Mouse (Mus musculus) thymus, adult 18-20 months (tissue): ENCODE data around the gene Dock7.
A peak's percentile ranks its signal among the peaks of the same experiment; 100 is the strongest.
"Not testable (repeated sequence)": the region's sequence is repeated elsewhere in the genome, so short reads cannot be mapped to it uniquely, and the experiment has no call there.

Experiments
- DNase-seq, 2 experiments: peaks; one replicate each; pipeline ENCODE4 v3.0.0; 2022; ENCODE audit warnings: mixed read lengths in 2 of 2

The Dock7 gene

GRCm38 (mm10) chr4:98984701-98985100 is 136.0 kb downstream of the Dock7 start:
- no peak for DNase-seq

GRCm38 (mm10) chr4:98979976-98980375 is 140.7 kb downstream of the Dock7 start:
- not testable (repeated sequence) for DNase-seq

GRCm38 (mm10) chr4:98978693-98979092 is 142.0 kb downstream of the Dock7 start:
- DNase-seq, result no peak

GRCm38 (mm10) chr4:98978288-98978687 is 142.4 kb downstream of the Dock7 start:
- not testable (repeated sequence) for DNase-seq

GRCm38 (mm10) chr4:98975741-98976140 is 145.0 kb downstream of the Dock7 start:
- DNase-seq, result no peak

DNA sequence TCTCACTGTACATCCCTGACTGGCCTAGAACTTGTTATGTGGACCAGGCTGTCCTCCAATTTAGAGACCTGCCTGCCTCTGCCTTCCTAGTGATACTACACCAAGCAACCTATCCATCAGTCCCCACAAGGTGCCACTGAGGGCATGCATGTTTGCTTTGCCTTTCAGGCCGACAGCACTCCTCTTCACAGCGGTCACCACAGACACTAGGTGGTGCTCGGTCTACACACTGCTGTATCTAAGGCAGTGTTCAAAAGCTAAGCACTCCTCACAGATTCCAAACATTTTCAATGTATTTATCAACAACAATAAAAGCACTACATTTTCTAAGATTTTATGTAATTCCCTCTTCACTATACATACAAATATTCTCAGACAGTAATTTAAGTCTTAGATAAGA is 150.8 kb downstream of the Dock7 start:
- no peak for DNase-seq

- no peak for DNase-seq
Observed at GRCm38 (mm10) chr4:98960243-98960642, 160.5 kb downstream of the Dock7 start.

GRCm38 (mm10) chr4:98955986-98956385 is 164.7 kb downstream of the Dock7 start:
- DNase-seq, result no peak

GRCm38 (mm10) chr4:98950563-98950962 is 170.2 kb downstream of the Dock7 start:
- no peak for DNase-seq

- not testable (repeated sequence) for DNase-seq
Observed at GRCm38 (mm10) chr4:98938210-98938609, 182.5 kb downstream of the Dock7 start.

DNA sequence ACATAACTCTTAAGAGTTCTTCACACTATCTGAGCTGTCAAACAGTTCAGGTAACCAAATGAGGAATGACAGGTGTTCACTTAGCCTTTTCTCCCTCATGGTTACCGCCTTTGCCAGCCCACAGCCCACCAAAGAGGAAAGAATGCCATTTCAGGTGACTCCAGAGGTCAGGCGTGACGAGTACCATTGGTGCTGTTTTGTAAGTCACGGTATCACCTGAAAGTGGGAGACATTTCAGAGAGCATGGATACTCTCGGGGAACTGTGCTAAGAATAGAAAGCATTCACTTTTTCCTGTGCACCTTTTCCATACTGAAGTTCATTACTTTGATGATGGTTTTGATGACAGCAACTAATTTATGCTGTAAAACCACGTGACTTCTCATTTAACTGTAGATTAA is 184.7 kb downstream of the Dock7 start:
- DNase-seq, result no peak

GRCm38 (mm10) chr4:98925250-98925781 is 195.4 kb downstream of the Dock7 start:
- no peak for DNase-seq

DNA sequence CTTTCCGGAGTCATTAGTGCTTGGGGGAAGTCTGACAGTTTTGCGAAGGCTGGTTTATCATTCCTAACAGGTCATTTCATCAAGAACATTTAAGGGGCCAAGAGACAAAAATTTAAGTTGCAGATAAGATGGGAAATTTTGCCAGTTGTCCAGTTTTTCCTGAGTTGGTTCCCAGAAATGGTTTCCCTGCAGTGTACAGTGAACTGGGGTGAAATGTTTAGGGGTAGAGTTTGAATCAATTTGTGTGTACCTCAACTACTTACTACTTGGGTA is 195.9 kb downstream of the Dock7 start:
- no peak for DNase-seq

DNA sequence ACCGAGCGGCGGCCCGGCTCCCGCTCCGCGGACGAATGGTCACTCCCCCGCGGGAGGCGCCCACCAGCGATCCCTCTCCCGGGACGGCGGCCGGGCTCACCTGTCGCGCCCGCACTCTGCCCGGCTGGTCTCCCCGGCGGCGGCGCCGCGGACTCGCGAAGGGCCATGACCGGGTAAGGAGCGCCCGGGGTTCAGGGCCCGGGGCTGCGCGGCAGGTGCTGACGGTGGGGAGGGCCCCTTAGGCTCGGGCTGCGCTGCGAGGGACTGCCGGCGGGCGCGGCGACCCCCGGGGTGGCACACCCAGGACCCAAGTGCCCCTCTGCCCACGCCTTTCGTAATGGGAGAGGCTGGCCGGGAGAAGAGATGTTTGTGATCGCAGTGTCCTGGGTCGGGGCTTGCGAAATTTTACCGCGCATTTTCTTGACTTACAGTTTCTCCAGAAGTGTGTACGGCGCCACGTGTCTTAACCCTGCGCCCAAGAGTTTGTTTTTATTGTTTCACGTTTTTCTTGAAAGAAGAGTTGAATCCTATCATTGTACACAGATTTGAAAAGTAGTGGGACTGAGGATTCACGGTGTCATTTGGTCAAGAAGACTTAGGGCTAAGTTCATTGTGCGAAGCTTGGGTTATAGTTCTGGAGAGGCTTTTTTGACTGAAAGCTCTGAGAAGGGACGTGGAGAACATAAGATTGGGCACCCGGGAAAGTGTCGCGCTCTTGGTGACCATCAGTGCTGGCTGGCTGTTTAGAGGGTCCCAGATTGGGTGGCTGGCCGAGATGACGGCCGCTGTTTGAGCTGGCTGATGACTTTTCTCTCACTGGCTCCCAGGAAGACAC is 196.4 kb downstream of the Dock7 start:
- peak in 1 of 2 experiments; percentile 55 for DNase-seq

- DNase-seq, result peak in 1 of 2 experiments; percentile 72
Observed at GRCm38 (mm10) chr4:98923568-98924070, 197.1 kb downstream of the Dock7 start, which contains the start of gene Usp1. Gene Usp1 (plus strand): TSS chr4:98923810.

DNA sequence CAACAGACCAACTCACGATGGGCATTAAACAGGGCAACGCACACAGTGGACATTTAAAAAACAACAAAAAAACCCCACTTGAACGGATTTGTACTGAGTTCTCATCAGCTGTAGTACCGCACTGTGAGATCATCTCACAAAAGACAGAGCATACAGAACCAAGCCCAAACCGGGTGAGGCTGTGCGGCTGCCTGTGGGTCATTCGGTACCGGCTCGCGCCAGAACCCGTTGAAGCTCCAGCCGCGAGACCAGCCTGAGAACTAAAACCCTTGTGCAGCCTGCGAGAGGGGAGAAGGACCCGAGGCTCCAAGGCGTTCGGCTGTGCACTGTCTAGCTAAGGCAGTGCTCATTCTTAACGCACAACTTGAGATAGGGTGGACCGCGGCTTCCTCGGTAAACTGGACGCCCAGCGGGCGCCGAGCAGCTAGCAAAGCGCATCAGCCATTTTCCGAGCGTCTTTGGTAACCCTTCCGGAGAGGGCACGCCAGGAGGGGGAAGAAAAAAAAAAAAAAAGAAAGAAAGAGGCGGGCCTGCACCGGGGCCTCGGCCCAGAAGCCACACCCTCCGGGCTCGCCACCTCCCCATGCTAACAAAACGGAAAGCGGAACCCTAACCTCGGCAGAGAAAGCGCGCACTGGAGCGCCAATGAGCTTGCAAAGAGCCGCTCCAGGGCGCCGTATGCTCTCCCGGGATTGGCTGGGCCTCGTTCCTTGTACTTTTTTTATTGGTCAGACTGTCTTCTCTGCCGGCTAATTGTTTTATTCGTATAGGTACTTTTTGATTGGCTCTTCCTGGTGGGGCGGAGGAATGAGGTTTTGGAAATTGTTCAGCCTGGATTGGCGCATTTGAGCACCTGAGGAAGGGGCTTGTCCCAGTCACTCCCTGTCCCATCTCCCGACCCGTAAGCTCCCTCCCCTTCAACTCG is 197.8 kb downstream of the Dock7 start:
- peak; percentile 97 to 98 for DNase-seq

DNA sequence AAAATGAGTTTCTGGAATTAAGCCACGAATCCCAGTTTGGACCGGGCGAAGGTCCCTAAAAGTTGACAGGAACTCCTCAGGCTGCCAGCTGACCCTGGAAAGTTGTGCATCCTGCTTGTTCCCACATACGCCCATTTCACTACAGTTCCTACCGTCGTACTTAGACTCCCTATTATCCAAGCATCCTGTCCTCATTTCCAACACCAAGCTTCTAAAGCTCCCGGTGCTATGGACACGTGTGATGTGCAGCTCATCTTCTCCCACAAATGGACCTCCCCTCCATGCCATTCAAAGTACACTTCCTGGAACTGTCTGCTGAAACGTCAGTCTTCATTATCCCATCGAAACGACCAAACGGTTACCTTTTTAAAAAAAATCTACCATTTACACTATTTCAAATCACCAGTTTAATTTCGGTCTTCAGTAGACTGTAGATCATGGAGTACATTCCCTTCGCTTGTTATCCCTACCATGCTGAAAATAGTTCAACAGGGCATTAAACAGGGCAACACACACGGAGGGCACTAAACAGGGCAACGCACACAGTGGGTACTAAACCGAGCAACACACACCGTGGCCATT is 198.6 kb downstream of the Dock7 start:
- no peak for DNase-seq

DNA sequence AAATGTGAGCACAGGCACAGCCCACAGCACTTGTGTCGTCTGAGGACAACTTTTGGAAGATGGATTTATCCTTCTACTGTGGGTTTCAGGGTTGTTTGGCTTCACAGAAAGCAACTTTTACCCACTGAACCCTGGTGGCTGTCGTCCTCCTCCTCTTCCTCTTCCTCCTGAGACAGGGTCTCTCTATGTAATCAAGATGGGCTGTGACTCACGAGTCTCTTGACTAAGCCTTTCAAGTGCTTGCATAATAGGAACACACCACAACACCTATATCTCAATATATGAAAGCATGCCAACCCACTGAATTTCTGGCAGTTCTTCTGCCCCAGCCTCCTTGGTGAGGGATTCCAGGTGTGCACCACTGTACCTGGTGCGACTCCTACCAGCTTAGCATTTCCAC is 199.8 kb downstream of the Dock7 start:
- no peak for DNase-seq

DNA sequence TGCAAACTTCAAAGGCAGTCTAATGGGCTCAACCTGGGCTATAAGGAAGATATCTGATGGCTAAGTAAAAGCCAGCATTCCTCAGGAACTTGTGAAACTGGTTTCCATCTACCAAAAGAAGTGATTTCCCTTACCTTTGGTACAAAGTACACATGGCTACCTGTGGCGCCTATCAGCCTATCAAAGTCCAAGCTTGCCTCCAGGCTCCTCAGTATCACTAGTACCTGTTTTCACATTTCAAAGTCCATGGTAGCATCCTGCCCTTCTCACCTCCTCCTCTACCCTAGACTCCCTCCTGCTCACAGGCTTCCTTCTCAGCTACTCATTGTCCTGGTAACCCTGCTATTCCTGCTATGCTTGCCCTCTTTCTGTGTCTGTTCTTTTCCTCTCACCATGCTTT is 202.5 kb downstream of the Dock7 start:
- DNase-seq, result no peak

DNA sequence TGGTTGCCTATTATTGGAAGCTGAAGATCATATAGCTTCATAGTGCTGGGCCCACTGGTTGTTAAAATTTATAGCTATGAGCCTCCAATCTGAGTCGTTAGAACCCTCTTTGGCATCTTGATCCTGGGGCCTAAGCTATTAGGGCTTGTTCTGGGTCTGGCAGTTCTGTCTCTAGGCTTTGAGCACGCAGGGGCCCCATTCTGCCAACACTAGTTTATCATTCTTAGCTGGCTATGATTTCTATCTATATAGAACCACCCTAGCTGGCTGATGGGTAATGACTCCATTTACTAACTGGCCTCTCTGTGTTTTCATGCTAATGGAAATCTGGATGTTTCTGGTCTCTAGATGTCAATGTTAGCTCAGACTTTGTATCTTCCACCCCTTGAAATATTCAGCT is 203.0 kb downstream of the Dock7 start:
- DNase-seq, result no peak

GRCm38 (mm10) chr4:98910246-98910645 is 210.5 kb downstream of the Dock7 start:
- no peak for DNase-seq

GRCm38 (mm10) chr4:98887148-98887547 is 233.6 kb downstream of the Dock7 start:
- DNase-seq, result no peak
